Mouse (Mus musculus): ENCODE measurements around the gene Gna14.

Gene Gna14

GRCm38 (mm10) chr19:16456181-16456580 lies 20.6 kb downstream of the Gna14 start:
- no peak for DNase-seq (ENCODE audit: low spot score in 2 of 2)

GRCm38 (mm10) chr19:16457127-16457526 lies 21.6 kb downstream of the Gna14 start:
- DNase-seq (ENCODE audit: low spot score in 2 of 2), result no peak

DNA sequence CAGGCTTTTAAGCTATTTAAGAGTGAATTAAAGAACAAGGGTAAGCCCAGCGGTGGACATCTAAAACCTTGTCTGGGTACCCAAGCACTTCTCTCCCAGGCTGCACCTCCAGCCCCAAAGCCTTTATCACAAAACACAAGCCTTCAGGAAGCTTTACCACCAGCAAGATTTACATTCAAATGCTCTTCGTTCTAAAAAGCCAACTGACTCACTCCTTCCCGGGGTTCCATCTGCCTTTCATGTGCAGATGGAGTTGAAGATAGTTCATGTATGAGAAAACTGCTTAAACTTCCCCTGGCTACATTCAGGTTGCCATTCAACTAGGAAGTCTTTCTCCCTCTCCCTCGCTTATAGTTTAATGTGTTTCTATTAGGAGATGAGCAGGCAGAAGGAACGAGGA lies 23.8 kb downstream of the Gna14 start:
- DNase-seq (ENCODE audit: low spot score in 2 of 2), result no peak

GRCm38 (mm10) chr19:16460292-16460691 lies 24.7 kb downstream of the Gna14 start:
- no peak for DNase-seq (ENCODE audit: low spot score in 2 of 2)

- no peak for DNase-seq (ENCODE audit: low spot score in 2 of 2)
These were observed 25.3 kb downstream of the Gna14 start for GRCm38 (mm10) chr19:16460831-16461230.

- DNase-seq (ENCODE audit: low spot score in 2 of 2), result no peak
These were observed 26.9 kb downstream of the Gna14 start for GRCm38 (mm10) chr19:16462461-16462860.

DNA sequence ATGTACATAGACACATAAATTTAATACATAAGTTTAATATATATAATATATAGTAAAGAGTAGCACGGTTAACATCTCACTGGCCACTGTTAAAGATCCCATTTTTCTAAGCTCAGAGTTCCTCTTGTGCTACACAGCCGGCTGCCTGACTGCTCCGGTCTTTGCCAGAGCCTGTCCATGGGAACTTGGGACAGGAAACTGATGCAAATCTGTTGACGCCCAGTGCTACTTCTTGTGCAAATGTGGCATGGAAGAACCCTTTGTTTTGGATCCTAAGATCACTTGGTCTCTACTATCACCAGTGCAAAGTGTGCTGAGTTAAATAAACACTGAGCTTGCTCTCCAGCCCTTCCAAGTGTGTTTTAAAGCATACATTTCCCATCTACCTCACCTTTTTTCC lies 29.2 kb downstream of the Gna14 start:
- no peak for DNase-seq (ENCODE audit: low spot score in 2 of 2)

DNA sequence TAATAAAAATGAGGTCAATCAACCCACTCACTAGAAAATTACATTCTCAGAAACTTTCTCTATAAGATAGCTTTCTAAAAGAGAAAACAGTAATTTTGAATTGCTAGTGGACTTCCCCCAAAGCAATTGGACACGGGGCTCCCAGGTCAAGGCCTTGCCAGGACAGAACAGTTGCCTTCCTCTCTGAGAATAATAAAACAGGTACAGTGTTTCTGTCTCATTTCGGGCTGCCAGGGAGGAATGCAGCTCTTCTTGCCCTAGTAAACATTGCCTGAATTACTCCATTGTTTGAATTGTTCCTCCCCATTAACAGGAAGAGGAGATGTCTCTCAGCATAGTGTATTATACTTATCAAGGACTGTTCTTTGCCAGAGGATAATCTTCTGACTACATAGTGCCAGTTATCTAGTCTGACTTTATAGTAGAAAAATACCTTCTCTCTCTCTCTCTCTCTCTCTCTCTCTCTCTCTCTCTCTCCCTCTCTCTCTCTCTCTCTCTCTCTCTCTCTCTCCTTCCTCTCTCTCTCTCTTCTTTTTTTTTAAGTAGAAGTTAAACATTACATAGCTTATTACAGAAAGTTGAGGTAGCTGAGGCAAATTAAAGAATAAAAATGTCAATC lies 33.3 kb downstream of the Gna14 start:
- DNase-seq (ENCODE audit: low spot score in 2 of 2), result no peak

DNA sequence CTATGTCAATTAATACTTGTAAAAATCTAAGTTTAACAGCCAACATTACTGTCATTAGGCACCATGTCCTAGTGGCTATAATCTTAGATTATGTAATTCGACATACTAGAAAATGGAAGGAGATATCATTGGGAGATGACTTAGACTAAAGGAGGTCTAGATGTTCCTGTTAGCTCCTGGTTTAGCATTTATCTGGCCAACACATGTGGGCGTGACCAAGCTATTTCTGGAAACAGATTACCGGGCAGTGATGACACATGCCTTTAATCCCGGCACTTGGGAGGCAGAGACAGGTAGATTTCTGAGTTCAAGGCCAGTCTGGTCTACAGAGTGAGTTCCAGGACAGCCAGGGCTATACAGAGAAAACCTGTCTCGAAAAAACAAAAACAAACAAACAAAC lies 37.1 kb downstream of the Gna14 start:
- no peak for DNase-seq (ENCODE audit: low spot score in 2 of 2)

GRCm38 (mm10) chr19:16477314-16477946 lies 41.9 kb downstream of the Gna14 start:
- DNase-seq (ENCODE audit: low spot score in 2 of 2), result no peak

GRCm38 (mm10) chr19:16478186-16478607 lies 42.6 kb downstream of the Gna14 start:
- no peak for DNase-seq (ENCODE audit: low spot score in 2 of 2)

DNA sequence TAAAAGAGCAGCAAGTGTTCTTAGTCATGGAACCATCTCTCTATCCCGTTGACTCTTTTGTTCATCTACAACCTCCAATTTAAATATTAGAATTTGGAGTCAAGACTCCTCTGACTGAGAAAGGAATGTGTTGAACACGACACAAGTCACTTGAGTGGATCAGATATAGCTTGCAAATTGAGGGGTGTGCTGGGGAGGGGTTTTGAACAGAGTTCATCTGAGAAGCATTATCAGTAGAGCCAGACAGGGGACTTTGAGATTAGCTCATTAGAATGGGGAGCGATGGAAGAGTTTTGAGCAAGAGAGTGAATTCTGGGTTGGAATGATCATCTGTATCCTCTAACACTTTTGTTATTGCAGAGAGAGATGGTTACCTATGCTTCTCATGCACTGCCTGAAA lies 46.5 kb downstream of the Gna14 start:
- no peak for DNase-seq (ENCODE audit: low spot score in 2 of 2)

GRCm38 (mm10) chr19:16484237-16484636 lies 48.7 kb downstream of the Gna14 start:
- DNase-seq (ENCODE audit: low spot score in 2 of 2), result no peak

DNA sequence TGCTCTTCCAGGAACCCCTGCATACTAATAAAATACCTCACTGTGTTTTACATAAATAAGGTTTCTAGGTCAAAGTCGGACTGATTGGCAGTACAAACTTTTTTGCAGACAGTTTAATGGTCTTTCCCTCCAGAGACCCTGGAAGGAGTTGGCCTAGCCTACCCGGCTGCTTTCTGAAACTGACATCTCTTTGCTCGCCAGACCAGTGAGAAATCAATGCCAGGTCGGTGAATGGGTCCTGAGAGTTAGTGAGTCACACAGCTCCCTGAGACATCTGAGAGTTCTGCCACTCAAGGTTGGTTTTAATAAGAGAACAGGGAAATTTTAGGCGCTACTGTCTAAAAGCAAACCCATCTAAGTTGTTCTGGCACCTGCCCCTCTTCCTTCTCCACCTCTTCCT lies 49.1 kb downstream of the Gna14 start:
- DNase-seq (ENCODE audit: low spot score in 2 of 2), result no peak

DNA sequence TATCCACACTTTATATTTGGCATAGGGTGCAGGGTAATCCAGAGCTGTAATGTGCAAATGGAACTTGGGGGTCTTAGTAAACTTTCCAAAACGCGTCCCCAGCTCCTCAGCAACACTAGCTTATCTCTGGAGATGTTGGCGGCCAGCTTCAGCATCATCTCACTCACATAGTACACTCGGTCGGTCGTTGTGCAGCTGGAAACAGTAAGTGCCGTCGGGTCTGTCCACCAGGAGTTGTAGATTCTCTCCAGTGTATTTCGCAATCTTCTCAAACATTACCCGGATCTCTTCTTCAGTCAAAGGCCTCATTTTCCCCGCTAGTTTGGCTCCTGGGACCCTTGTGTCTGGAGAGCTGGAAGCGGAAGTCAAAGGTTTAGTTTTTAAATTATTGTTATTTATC lies 55.2 kb downstream of the Gna14 start:
- DNase-seq (ENCODE audit: low spot score in 2 of 2), result no peak

DNA sequence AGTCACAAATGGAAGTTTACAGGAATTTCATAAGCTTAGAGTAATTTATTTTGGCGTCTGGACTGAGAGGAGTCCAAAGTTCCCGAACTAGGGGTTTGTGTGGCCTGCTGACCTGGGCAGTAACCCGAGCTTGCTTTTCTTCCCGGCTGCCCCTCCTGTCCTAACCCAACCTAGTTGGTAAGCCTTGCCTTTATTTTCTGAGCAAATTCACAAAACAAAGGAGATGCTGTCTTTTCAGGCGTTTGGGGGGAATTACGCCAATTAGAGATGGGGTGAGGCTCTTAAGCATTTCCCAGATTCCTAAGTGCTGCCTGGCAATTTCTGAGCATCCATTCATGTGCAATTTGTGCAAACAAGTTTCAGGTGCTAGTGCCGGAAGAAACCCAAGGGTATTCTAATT lies 55.9 kb downstream of the Gna14 start:
- DNase-seq (ENCODE audit: low spot score in 2 of 2), result no peak

DNA sequence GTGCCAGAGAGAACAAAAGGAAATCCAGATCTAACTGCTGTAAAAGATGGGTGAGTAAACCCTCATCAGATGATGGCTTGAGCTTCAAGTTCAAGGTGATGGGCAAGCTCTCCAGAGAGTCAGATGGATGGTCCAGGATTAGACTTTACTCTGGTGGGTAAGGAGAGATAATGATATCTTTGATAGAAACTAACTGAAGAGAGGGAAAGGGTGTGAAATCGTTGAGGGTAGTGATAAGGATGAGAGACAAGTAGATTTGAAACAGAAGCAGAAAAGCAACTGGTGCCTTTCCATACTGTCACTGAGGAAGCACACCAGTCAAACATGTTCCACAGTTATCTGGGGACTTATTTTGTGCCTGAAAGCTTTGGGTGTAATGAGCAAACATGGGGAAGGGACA lies 56.9 kb downstream of the Gna14 start:
- no peak for DNase-seq (ENCODE audit: low spot score in 2 of 2)

- no peak for DNase-seq (ENCODE audit: low spot score in 2 of 2)
These were observed 59.4 kb downstream of the Gna14 start for GRCm38 (mm10) chr19:16494816-16495516.

DNA sequence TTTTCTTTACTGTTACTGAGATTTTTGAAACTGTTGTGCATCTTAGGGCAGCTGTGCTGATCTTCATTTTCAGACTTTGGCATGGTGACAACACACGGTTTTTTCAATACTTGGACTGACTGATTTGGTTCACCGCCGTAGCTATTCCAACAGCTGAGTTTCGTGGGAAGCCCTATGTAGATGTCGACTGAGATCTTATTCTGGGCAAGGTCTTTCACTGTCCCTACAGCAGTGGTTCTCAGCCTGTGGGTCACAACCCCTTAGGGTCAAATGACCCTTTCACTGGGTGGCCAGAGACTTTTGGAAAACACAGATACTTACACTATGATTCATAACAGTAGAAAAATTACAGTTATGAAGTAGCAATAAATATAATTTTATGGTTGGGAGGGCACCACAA lies 60.5 kb downstream of the Gna14 start:
- no peak for DNase-seq (ENCODE audit: low spot score in 2 of 2)

- DNase-seq (ENCODE audit: low spot score in 2 of 2), result no peak
These were observed 66.5 kb downstream of the Gna14 start for GRCm38 (mm10) chr19:16502054-16502453.

- DNase-seq (ENCODE audit: low spot score in 2 of 2), result no peak
These were observed 71.3 kb downstream of the Gna14 start for GRCm38 (mm10) chr19:16506711-16507364.

GRCm38 (mm10) chr19:16510343-16511080 lies 75.0 kb downstream of the Gna14 start:
- no peak for DNase-seq (ENCODE audit: low spot score in 2 of 2)
